Mouse (Mus musculus): ENCODE measurements around the gene Jph2.
"Not testable (repeated sequence)": the region's sequence is repeated elsewhere in the genome, so short reads cannot be mapped to it uniquely, and the experiment has no call there.

Gene Jph2

GRCm38 (mm10) chr2:163411344-163411743 is 13.6 kb upstream of the Jph2 start:
- DNase-seq (ENCODE audit: low spot score): not testable (repeated sequence)

- DNase-seq (ENCODE audit: low spot score): no peak
Measured at GRCm38 (mm10) chr2:163410211-163410610, 12.4 kb upstream of the Jph2 start.

GRCm38 (mm10) chr2:163404037-163404815 is 6.4 kb upstream of the Jph2 start:
- DNase-seq (ENCODE audit: low spot score): no peak

- DNase-seq (ENCODE audit: low spot score): peak; percentile 89
Measured at GRCm38 (mm10) chr2:163401221-163401620, 3.4 kb upstream of the Jph2 start.

- no peak for DNase-seq (ENCODE audit: low spot score)
Measured at GRCm38 (mm10) chr2:163399222-163399621, 1.4 kb upstream of the Jph2 start.

GRCm38 (mm10) chr2:163398770-163399169 is 977 bp upstream of the Jph2 start:
- no peak for DNase-seq (ENCODE audit: low spot score)

- no peak for DNase-seq (ENCODE audit: low spot score)
Measured at GRCm38 (mm10) chr2:163397071-163397470, 722 bp downstream of the Jph2 start.

GRCm38 (mm10) chr2:163394977-163395376 is 2.8 kb downstream of the Jph2 start:
- no peak for DNase-seq (ENCODE audit: low spot score)

GRCm38 (mm10) chr2:163393976-163394375 is 3.8 kb downstream of the Jph2 start:
- no peak for DNase-seq (ENCODE audit: low spot score)

GRCm38 (mm10) chr2:163393241-163393640 is 4.6 kb downstream of the Jph2 start:
- no peak for DNase-seq (ENCODE audit: low spot score)

GRCm38 (mm10) chr2:163392436-163392835 is 5.4 kb downstream of the Jph2 start:
- DNase-seq (ENCODE audit: low spot score): no peak

GRCm38 (mm10) chr2:163386423-163387190 is 11.2 kb downstream of the Jph2 start:
- no peak for DNase-seq (ENCODE audit: low spot score)

GRCm38 (mm10) chr2:163385126-163385525 is 12.7 kb downstream of the Jph2 start:
- no peak for DNase-seq (ENCODE audit: low spot score)

- no peak for DNase-seq (ENCODE audit: low spot score)
Measured at GRCm38 (mm10) chr2:163381246-163381645, 16.5 kb downstream of the Jph2 start.

GRCm38 (mm10) chr2:163379366-163379765 is 18.4 kb downstream of the Jph2 start:
- no peak for DNase-seq (ENCODE audit: low spot score)

GRCm38 (mm10) chr2:163376082-163376481 is 21.7 kb downstream of the Jph2 start:
- no peak for DNase-seq (ENCODE audit: low spot score)

- no peak for DNase-seq (ENCODE audit: low spot score)
Measured at GRCm38 (mm10) chr2:163375468-163375867, 22.3 kb downstream of the Jph2 start.

- no peak for DNase-seq (ENCODE audit: low spot score)
Measured at GRCm38 (mm10) chr2:163372627-163373026, 25.2 kb downstream of the Jph2 start.

GRCm38 (mm10) chr2:163370175-163370574 is 27.6 kb downstream of the Jph2 start:
- no peak for DNase-seq (ENCODE audit: low spot score)

- no peak for DNase-seq (ENCODE audit: low spot score)
Measured at GRCm38 (mm10) chr2:163364785-163365541, 32.8 kb downstream of the Jph2 start.

GRCm38 (mm10) chr2:163362940-163363921 is 34.6 kb downstream of the Jph2 start:
- no peak for DNase-seq (ENCODE audit: low spot score)

Data from embryo, embryonic 10 days (tissue).